Mouse (Mus musculus): ENCODE measurements at regions not wholly inside any gene's neighbourhood (a gene's known extent, or its start where the extent isn't known, plus 50 kb on each side); places are given as distances from the start of the nearest gene placed in this dataset.
"Not testable (repeated sequence)": the region's sequence is repeated elsewhere in the genome, so short reads cannot be mapped to it uniquely, and the experiment has no call there.

- DNase-seq (ENCODE audit: low spot score in 2 of 2), result no peak
Observed at GRCm38 (mm10) chr17:9268776-9269175, 153.1 kb upstream of the Gm17728 start.

GRCm38 (mm10) chr17:9278046-9278445 is 143.8 kb upstream of the Gm17728 start:
- DNase-seq (ENCODE audit: low spot score in 2 of 2), result not testable (repeated sequence)

GRCm38 (mm10) chr17:9279481-9279880 is 142.4 kb upstream of the Gm17728 start:
- DNase-seq (ENCODE audit: low spot score in 2 of 2), result no peak

GRCm38 (mm10) chr17:9281891-9282290 is 140.0 kb upstream of the Gm17728 start:
- no peak for DNase-seq (ENCODE audit: low spot score in 2 of 2)

GRCm38 (mm10) chr17:9282333-9283176 is 139.3 kb upstream of the Gm17728 start:
- no peak for DNase-seq (ENCODE audit: low spot score in 2 of 2)

GRCm38 (mm10) chr17:9286431-9286830 is 135.4 kb upstream of the Gm17728 start:
- DNase-seq (ENCODE audit: low spot score in 2 of 2), result no peak

DNA sequence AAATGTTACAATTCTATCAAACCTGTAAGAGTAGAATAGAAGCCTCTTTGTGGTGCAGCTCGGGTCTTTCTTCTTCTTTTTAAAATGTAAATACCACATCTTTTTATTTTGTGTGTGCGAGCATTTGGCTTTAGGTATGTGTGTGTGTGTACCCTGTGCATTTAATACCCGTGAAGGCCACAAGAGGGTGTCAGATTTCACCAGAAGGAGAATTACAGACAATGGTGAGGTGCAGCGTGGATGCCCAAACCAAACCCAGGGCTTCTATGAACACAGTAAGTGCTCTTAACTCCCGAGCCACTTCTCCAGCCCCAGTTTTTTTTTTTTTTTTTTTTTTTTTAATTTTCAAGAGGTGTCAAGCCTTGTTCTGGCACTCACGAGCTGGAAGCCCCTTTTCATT is 135.0 kb upstream of the Gm17728 start:
- no peak for DNase-seq (ENCODE audit: low spot score in 2 of 2)

- no peak for DNase-seq (ENCODE audit: low spot score in 2 of 2)
Observed at GRCm38 (mm10) chr17:9287682-9288081, 134.2 kb upstream of the Gm17728 start.

- no peak for DNase-seq (ENCODE audit: low spot score in 2 of 2)
Observed at GRCm38 (mm10) chr17:9291601-9292000, 130.3 kb upstream of the Gm17728 start.

GRCm38 (mm10) chr17:9292296-9292695 is 129.6 kb upstream of the Gm17728 start:
- DNase-seq (ENCODE audit: low spot score in 2 of 2), result peak in 1 of 2 experiments; percentile 42

DNA sequence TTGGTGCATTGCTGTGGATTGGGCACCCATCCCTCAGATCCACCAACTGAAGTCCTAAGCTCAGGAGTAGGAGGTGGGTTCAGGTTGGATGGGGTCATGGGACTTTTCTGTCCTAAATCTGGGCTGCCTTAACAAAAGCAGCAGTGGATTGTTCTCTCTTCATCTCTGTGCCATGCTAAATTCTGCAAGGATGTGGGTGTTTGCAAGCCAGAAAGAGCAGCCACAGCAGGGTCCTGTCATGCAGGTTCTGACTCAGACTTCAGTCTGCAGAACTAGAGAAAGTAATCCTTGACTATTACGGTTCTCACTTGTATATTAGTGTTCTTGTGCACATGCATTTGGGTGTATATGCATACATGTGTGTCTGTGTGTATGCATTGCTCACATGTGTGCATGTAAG is 125.5 kb upstream of the Gm17728 start:
- DNase-seq (ENCODE audit: low spot score in 2 of 2), result no peak

GRCm38 (mm10) chr17:9298231-9298630 is 123.6 kb upstream of the Gm17728 start:
- no peak for DNase-seq (ENCODE audit: low spot score in 2 of 2)

DNA sequence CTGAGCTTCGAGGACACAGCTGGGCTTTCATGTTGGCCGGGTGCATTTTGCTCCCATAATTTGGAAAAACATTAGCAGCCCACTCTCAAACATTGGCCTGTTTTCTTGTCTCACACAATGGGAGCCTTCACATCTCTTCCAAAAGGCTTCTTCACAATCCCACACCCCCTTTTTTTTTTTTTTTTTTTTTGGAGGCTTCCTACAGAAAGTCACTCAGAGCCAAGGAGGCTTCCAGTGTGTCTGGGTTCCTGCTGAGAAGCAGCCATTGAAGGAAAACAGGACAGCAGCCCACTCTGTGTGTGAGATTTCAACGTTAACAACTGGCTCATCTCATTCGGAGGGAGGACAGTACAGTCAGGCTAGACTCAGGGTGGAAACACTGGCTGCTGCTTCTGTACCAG is 120.8 kb upstream of the Gm17728 start:
- peak in 1 of 2 experiments; percentile 53 for DNase-seq (ENCODE audit: low spot score in 2 of 2)

DNA sequence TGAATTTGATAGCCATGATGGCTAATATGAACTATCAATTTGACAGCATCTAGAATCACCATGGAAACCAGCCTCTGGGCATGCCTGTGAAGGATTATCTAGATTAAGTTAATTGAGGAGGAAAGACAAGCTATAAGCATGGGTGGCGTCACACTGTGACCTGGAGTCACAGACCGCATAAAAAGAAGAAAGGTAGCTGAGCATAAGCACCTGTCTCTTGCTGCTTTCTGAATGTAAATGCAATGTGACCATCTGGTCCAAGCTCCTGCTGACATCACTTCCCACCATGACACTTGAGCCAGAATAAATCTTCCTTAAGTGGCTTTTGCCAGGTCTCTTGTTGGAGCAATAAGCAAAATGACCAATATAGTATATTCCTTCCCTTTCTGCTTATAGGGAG is 113.4 kb upstream of the Gm17728 start:
- no peak for DNase-seq (ENCODE audit: low spot score in 2 of 2)

DNA sequence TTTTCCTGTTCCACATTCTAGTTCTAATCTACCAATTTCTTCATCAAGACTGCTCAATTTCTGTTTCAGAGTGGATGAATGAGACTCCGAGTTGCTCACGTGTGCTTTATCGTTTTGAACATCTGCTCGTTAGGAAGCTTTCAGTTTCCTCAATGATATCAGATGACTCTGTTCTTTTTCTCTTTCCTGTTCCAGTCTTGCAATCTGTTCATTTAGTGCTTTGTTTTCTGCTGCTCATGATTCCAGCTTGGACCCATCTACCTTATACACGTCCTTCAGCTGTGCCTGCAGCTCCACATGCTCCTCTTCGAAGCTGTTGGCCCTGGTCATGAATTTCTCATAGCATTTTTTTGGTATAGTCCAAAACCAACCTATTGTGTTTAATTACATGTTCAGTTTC is 99.1 kb upstream of the Gm17728 start:
- no peak for DNase-seq (ENCODE audit: low spot score in 2 of 2)

DNA sequence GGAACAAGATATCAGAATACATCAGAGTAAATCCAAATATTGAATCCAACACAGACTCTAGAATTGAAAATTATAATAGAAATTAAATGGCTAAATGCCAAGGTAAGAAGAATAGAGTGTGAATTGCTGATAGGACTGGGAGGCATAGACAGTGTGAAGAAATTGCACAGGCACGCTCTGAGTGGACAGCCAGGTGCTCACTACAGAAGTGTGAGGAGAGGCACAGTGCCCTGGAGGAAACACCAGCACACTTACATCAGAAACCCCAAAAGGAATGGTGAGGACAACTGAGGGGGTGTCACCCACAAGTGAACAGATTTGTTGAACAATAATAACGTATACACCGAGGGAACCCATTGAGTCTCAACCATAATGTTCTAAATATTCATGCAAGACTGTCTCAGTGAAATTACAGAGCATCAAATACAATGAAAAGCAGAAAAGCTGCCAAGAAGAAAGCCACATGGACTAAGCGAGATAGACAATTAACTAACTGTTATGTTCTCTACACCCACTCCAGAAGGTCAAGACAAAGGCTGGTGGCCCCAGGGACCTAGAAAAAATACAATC is 92.9 kb upstream of the Gm17728 start:
- DNase-seq (ENCODE audit: low spot score in 2 of 2), result no peak

DNA sequence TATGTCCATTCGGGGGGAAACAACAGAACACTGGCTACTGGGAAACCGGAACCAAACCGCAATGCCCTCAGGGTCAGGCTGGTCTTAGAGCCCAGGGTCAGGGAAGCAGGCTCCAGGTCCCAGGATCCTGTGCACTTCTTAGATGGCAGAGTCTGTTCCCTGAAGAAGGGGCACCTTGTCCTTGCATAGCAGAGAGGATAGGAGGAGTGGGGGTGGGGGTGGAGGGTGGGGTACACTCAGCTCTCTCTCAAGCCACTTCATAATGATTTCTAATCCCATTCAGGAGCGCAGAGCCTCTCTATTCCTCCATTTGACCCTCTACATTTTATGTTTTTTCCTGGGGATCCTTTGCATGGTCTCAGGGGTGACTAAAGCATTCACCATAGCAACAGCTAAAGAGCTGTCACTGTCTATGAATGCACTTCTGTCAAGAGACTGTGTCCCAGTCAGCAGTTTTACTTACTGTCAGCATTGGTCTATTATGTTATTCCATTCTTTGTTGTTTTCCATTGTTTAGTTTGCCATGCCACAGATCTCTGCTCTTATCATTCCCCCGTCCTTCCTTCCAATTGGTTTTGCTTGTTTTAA is 64.2 kb upstream of the Gm17728 start:
- no peak for DNase-seq (ENCODE audit: low spot score in 2 of 2)

All from left cerebral cortex, adult 9 months (tissue).